Mouse (Mus musculus): Measurements from ENCODE around the gene Son. TPM values are rescaled to one million over a fixed set of nuclear protein-coding genes. Genes with fewer than 3 reads are reported as not detected.
A peak's percentile ranks its signal among the peaks of the same experiment; 100 is the strongest.
"Not testable (repeated sequence)": the region's sequence is repeated elsewhere in the genome, so short reads cannot be mapped to it uniquely, and the experiment has no call there.

Gene Son
- polyA plus RNA-seq, 1 experiment from 2014 or later: 128 TPM

DNA sequence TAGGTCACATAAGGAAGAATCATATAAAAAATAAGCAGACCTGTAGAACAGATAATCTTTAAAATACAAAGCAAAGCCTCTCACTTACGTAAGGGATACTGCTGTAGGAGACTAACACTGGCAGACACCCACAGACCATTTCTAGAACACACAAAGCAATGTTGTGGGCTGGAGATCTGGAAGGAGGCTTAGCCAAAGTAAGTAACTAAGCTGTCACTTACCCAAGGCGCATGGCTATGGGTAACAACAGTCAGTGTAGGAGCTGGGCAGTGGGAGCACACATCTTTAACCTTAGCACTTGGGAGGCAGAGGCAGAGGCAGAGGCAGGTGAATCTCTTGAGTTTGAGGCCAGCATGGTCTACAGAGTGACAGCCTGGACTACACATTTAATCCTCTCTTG, 7.7 kb upstream of the Son start:
- Histone ChIP-seq H3K36me3 (replicated peaks) (peaks cover 48% of the 10 kb centered on the region), H3K27ac (no peak overlapping the region), H3K4me1 (0 out of 2 replicates have a peak, but pooled peaks cover under 1% of the 10 kb centered on the region), H3K9me3 (no peaks in the 10 kb centered on the region), H3K4me3 (no peak overlapping the region), H3K4me2 (no peak overlapping the region), H3K9ac (no peak overlapping the region), H3K27me3 (replicated peaks) (no peaks in the 10 kb centered on the region)
- no peak for ATAC-seq (replicated peaks)
- 96% methylated on average over 2 of the region's 2 CpGs for WGBS

DNA sequence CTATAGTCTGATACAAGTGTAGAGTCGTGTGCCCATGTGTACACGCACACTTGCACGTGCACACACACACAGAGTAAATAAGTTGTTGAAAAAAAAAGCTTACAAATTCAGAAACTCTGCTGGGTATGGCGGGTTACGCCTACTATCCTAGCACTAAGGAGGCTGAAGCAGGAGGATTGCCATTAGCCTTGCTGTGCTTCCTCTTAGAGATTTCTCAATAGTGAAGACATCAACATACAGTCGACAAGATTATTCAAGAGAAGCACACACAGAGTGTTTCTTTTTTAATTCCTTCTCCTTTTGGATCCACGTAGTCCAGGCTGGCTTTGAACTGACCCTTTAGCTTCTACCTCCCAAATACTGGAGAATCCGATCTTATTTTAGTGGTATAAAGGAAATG, 7.1 kb upstream of the Son start:
- peaks cover 47% of the 10 kb centered on the region for H3K36me3 ChIP-seq (replicated peaks)
- H3K4me3 ChIP-seq: no peak overlapping the region
- 0 out of 2 replicates have a peak, but pooled peaks cover 4% of the 10 kb centered on the region for H3K4me1 ChIP-seq
- H3K4me2 ChIP-seq: no peak overlapping the region
- no peak for ATAC-seq (replicated peaks)
- H3K9me3 ChIP-seq: no peaks in the 10 kb centered on the region
- no peak overlapping the region for H3K9ac ChIP-seq
- H3K27ac ChIP-seq: no peak overlapping the region
- 96% methylated on average over 8 of the region's 8 CpGs for WGBS
- no peaks in the 10 kb centered on the region for H3K27me3 ChIP-seq (replicated peaks)

DNA sequence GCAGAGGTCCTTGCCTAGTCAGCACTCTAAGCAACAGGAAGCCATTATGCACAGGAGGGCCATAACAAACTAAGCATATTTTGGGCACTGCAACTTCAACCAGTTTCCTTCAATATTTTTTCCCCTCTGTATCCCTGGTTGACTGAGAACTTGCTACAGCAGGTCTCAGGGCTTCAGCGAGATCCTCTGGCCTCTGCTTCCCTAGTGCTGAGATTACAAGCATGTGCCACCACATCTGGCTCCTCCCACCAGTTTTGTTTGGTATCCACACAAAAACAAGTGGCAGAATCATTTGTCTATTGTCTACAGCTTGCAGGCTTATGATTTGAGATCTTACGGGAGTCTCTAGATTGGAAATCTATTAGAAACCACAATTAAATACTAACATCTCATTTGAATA, 2.4 kb upstream of the Son start:
- Histone ChIP-seq H3K4me3 (no peak overlapping the region), H3K9me3 (no peaks in the 10 kb centered on the region), H3K27ac (no peak overlapping the region), H3K36me3 (replicated peaks) (peaks cover 16% of the 10 kb centered on the region), H3K4me1 (peaks cover 18% of the 10 kb centered on the region), H3K4me2 (no peak overlapping the region), H3K27me3 (replicated peaks) (no peaks in the 10 kb centered on the region), H3K9ac (no peak overlapping the region)
- 81% methylated on average over 2 of the region's 2 CpGs for WGBS
- ATAC-seq (replicated peaks): no peak

DNA sequence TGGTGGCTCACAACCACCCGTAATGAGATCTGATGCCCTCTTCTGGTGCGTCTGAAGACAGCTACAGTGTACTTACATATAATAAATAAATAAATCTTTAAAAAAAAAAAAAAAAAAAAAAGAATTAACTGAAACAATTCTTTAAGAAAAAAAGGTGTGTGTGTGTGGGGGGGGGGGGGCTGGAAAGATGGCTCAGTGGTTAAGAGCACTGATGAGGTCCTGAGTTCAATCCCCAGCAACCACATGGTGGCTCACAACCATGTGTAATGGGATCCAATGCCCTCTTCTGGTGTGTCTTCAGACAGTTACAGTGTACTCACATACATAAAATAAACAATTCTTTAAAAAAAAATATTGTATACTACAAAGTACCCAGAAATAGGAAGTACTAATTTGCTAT, 1.9 kb upstream of the Son start:
- H3K4me3 ChIP-seq; H3K27ac ChIP-seq; H3K9me3 ChIP-seq; H3K27me3 ChIP-seq (replicated peaks); ATAC-seq (replicated peaks); H3K9ac ChIP-seq; H3K4me2 ChIP-seq: not testable (repeated sequence)
- 50% methylated on average over 1 of the region's 2 CpGs for WGBS
- H3K4me1 ChIP-seq: peaks cover 22% of the 10 kb centered on the region
- peaks cover 12% of the 10 kb centered on the region; the same call in 1 of the 2 replicates for H3K36me3 ChIP-seq (replicated peaks)

DNA sequence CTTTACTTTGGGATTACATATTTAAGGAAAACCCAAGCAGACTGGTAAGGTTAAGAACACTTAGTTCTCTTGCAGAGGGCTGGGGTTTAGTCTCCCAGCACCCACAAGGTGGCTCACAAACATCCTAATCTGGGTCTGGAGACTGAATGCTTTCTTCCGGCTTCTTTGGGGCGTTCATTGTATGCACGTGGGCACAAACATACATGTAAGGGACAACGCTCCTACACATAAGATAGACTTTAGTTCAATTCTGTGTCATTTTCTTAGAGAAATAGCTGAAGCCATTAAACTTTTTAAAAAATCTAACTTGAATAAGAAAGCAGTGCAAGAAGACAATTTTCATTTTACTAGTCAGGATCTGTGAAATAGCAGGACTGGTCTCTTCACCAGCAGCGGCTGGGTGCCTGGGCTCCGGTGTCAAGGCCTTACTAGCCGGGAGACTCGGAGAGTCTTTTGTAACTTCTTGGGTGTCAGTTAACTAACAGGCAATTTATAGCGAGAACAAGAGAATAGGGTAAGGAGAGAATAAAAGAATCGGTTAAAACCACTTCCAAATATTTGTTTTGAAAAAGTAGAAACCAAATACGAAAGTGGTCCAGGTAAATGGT, 1.2 kb upstream of the Son start:
- Histone ChIP-seq H3K36me3 (replicated peaks) (peaks cover 6% of the 10 kb centered on the region; the same call in 1 of the 2 replicates), H3K4me2 (peak overlapping the region; percentile 92), H3K9me3 (no peaks in the 10 kb centered on the region), H3K27ac (peak overlapping the region; percentile 99), H3K4me3 (peak overlapping the region; percentile 82), H3K27me3 (replicated peaks) (no peaks in the 10 kb centered on the region), H3K9ac (peak overlapping the region; percentile 78; the same call in 1 of the 2 replicates), H3K4me1 (peaks cover 22% of the 10 kb centered on the region)
- no peak for ATAC-seq (replicated peaks)
- under 1% methylated on average over 11 of the region's 11 CpGs for WGBS

DNA sequence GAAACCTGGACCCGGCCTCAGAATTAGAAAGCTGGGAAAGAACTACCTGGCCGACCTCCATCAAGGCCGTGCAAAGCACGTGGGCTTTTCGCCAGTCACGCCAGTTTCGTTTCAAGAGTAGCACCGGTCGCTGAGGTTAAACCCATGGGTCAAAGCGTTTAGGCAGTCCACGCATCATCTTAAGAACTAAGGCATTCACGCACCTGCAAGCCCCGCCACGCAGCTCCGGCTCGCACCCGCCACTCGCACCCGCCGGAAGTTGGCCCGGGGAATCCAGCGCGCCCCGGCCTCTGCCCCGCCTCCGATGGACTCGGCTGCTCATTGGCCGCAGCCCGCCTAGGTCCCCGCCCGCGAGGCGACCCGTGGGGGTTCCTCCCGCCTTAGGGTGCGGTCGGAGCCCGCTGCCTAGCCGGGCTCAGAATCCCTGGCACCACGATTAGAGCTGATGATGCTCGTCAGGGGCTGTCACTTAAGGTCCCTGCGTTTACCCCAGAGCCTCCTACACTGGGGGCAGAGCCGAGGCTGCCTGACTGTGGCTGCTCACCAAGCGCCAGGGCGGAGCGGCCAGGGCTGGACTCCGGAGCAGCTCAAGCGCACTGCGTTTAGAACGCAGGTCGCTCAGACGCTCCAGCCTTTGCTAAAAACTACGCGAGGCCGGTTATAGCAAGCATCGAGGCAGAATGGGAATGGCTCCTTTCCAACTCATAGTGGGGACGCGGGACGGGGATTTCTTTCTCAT, 456 bp upstream of the Son start, which contains the start of gene Gart:
Gene Gart, minus strand, starts transcription at position 272 of the 739 bp plus-strand sequence.
- under 1% methylated on average over 59 of the region's 59 CpGs for WGBS
- H3K4me3 ChIP-seq: peak within 1 kb of the TSS; percentile 82
- peak; percentile 90 for ATAC-seq (replicated peaks)
- H3K9ac ChIP-seq: peak within 1 kb of the TSS; percentile 80
- no peaks in the 10 kb centered on the region for H3K9me3 ChIP-seq
- H3K4me1 ChIP-seq: peaks cover 22% of the 10 kb centered on the region
- H3K4me2 ChIP-seq: peak within 1 kb of the TSS; percentile 92
- H3K27me3 ChIP-seq (replicated peaks): no peaks in the 10 kb centered on the region
- H3K27ac ChIP-seq: peak within 1 kb of the TSS; percentile 99
- H3K36me3 ChIP-seq (replicated peaks): peaks cover under 1% of the 10 kb centered on the region; the same call in 1 of the 2 replicates

DNA sequence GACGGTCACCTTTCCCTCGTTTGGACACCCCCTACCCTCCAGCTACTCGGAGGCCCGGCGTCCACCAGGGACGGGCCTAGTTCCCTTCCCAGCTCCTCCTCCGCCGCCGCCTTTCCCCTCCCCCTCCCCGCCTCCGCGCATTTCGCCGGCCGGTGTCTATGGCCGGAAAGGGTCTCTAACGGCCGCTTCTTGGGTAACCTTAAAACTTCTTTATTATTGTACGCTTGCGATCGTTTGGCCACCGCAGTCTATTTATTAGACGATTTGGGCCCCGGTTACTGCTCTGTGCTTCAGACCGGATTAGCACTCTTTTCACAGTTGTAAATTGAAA, 879 bp downstream of the Son start:
- no peaks in the 10 kb centered on the region for H3K9me3 ChIP-seq
- H3K4me1 ChIP-seq: peaks cover 29% of the 10 kb centered on the region
- peak; percentile 65 for ATAC-seq (replicated peaks)
- WGBS: under 1% methylated on average over 25 of the region's 25 CpGs
- H3K4me2 ChIP-seq: peak overlapping the region; percentile 92
- peaks cover 9% of the 10 kb centered on the region; the same call in 1 of the 2 replicates for H3K36me3 ChIP-seq (replicated peaks)
- no peaks in the 10 kb centered on the region for H3K27me3 ChIP-seq (replicated peaks)
- peak overlapping the region; percentile 82 for H3K4me3 ChIP-seq
- peak overlapping the region; percentile 80 for H3K9ac ChIP-seq
- H3K27ac ChIP-seq: peak overlapping the region; percentile 99

DNA sequence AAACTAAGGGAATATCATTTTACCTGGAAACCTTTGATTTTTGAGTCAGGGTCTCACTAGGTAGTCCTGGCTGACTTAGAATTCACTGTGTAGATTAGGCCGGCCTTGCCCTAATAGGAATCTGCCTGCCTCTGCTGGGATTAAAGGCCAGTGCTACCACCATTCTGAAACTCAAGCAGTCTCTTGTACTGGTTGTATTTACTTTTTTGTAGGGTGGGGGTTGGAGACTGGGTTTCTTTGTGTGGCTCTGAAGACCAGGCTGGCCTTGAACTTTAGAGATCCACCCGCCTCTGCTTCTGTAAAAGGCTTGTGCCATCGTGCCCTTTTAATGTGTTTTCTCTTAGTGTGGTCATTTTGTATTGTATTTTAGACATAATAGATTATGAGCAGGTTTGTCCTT, 1.9 kb downstream of the Son start:
- Histone ChIP-seq H3K36me3 (replicated peaks) (peaks cover 12% of the 10 kb centered on the region; the same call in 1 of the 2 replicates), H3K9me3 (no peaks in the 10 kb centered on the region), H3K4me3 (peak overlapping the region; percentile 82), H3K4me2 (peak overlapping the region; percentile 92), H3K4me1 (peaks cover 29% of the 10 kb centered on the region), H3K9ac (no peak overlapping the region), H3K27me3 (replicated peaks) (no peaks in the 10 kb centered on the region), H3K27ac (no peak overlapping the region)
- no peak for ATAC-seq (replicated peaks)
- WGBS: 46% methylated on average over 3 of the region's 3 CpGs

DNA sequence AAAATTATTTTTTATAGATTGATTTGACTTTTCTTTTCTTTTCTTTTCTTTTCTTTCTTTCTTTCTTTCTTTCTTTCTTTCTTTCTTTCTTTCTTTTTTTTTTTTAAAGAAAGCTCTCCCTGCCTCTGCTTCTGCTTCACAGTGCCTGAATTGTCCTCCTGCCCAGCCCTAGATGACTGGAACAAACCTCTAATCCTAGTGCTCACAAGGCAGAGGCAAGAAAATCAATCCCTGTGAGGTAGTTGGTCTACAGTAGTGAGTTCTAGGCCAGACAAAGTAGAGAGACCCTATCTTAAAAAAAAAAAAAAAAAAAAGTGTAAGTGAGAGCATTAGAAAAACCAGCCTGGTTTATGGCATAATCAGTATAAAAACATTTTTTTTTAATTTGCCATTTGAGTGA, 2.5 kb downstream of the Son start:
- no peaks in the 10 kb centered on the region for H3K27me3 ChIP-seq (replicated peaks)
- H3K4me2 ChIP-seq: no peak overlapping the region; the same call in 1 of the 2 replicates
- no peak overlapping the region for H3K27ac ChIP-seq
- no peak overlapping the region for H3K9ac ChIP-seq
- H3K4me1 ChIP-seq: peaks cover 27% of the 10 kb centered on the region
- peaks cover 13% of the 10 kb centered on the region for H3K36me3 ChIP-seq (replicated peaks)
- H3K9me3 ChIP-seq: no peaks in the 10 kb centered on the region
- ATAC-seq (replicated peaks): no peak
- H3K4me3 ChIP-seq: no peak overlapping the region

DNA sequence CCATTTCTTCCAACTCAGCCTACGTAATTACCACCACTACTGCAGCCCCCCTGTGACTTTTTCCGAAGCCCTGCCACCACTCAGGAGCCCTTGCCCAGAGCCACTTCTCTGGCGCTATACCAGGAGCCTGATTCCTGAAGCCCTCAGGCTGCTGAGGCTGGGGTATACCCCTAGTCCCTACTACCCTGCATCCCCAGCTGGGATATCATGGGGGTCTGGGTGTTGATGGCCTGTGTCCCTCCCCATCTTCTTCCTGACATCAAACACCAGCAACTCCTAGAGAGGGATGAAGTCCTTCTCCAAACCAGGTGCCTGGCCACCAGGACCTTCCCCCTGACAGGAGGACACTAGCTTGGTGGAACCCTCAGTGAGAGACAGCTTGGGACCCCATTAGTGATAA, 4.9 kb downstream of the Son start:
- no peak overlapping the region for H3K4me2 ChIP-seq
- ATAC-seq (replicated peaks): no peak
- H3K27ac ChIP-seq: no peak overlapping the region
- H3K9me3 ChIP-seq: no peaks in the 10 kb centered on the region
- H3K4me1 ChIP-seq: peaks cover 19% of the 10 kb centered on the region
- no peak overlapping the region for H3K9ac ChIP-seq
- 86% methylated on average over 3 of the region's 3 CpGs for WGBS
- peaks cover 37% of the 10 kb centered on the region for H3K36me3 ChIP-seq (replicated peaks)
- H3K27me3 ChIP-seq (replicated peaks): no peaks in the 10 kb centered on the region
- no peak overlapping the region for H3K4me3 ChIP-seq

DNA sequence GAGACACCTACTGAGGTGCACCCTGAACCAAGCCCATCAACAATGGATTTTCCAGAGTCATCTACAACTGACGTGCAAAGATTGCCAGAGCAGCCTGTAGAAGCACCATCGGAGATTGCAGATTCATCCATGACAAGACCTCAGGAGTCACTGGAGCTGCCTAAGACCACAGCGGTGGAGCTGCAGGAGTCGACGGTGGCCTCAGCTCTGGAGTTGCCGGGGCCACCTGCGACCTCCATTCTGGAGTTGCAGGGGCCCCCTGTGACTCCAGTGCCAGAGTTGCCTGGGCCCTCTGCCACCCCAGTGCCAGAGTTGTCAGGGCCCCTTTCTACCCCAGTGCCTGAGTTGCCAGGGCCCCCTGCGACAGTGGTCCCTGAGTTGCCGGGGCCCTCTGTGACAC, 8.0 kb downstream of the Son start:
- H3K27me3 ChIP-seq (replicated peaks): no peaks in the 10 kb centered on the region
- H3K4me2 ChIP-seq: no peak overlapping the region
- peaks cover 68% of the 10 kb centered on the region for H3K36me3 ChIP-seq (replicated peaks)
- ATAC-seq (replicated peaks): no peak
- no peaks in the 10 kb centered on the region for H3K9me3 ChIP-seq
- WGBS: 97% methylated on average over 9 of the region's 9 CpGs
- no peak overlapping the region for H3K4me3 ChIP-seq
- no peak overlapping the region for H3K27ac ChIP-seq
- peaks cover 8% of the 10 kb centered on the region for H3K4me1 ChIP-seq
- no peak overlapping the region for H3K9ac ChIP-seq

DNA sequence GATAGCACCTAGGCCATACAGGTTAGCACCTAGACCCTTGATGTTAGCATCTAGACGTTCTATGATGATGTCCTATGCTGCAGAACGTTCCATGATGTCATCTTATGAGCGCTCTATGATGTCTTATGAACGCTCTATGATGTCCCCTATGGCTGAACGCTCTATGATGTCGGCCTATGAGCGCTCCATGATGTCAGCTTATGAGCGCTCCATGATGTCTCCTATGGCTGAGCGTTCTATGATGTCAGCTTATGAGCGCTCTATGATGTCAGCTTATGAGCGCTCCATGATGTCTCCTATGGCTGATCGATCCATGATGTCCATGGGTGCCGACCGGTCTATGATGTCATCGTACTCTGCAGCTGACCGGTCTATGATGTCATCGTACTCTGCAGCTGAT, 10.0 kb downstream of the Son start:
- Histone ChIP-seq H3K4me1 (peaks cover 14% of the 10 kb centered on the region), H3K36me3 (replicated peaks) (peaks cover 69% of the 10 kb centered on the region), H3K4me3 (no peak overlapping the region), H3K4me2 (no peak overlapping the region), H3K9ac (no peak overlapping the region), H3K9me3 (no peaks in the 10 kb centered on the region), H3K27me3 (replicated peaks) (no peaks in the 10 kb centered on the region), H3K27ac (no peak overlapping the region)
- ATAC-seq (replicated peaks): 0 out of 2 replicates have a peak, but pooled peaks have one; percentile 20
- 97% methylated on average over 17 of the region's 17 CpGs for WGBS

DNA sequence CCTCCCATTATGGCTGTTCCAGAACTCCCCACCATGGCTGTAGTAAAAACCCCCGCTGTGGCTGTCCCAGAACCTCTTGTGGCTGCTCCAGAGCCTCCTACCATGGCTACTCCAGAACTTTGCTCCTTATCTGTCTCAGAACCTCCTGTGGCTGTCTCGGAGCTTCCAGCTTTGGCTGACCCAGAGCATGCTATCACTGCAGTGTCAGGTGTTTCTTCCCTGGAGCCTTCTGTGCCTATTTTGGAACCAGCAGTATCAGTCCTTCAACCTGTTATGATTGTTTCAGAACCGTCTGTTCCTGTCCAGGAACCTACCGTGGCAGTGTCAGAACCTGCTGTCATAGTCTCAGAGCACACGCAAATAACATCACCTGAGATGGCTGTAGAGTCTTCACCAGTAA, 11.2 kb downstream of the Son start:
- Histone ChIP-seq H3K27ac (no peak overlapping the region), H3K9me3 (no peaks in the 10 kb centered on the region), H3K4me1 (peaks cover 11% of the 10 kb centered on the region), H3K9ac (no peak overlapping the region), H3K27me3 (replicated peaks) (no peaks in the 10 kb centered on the region), H3K36me3 (replicated peaks) (peaks cover 75% of the 10 kb centered on the region), H3K4me2 (no peak overlapping the region), H3K4me3 (no peak overlapping the region)
- ATAC-seq (replicated peaks): no peak
- WGBS: 94% methylated on average over 5 of the region's 5 CpGs
